Mouse (Mus musculus): ENCODE data around the gene Car14. TPM values are rescaled to one million over a fixed set of nuclear protein-coding genes. Genes with fewer than 3 reads are reported as not detected.
A peak's percentile ranks its signal among the peaks of the same experiment; 100 is the strongest.
"Not testable (repeated sequence)": the region's sequence is repeated elsewhere in the genome, so short reads cannot be mapped to it uniquely, and the experiment has no call there.

Gene Car14
- polyA plus RNA-seq, 1 experiment = not detected

DNA sequence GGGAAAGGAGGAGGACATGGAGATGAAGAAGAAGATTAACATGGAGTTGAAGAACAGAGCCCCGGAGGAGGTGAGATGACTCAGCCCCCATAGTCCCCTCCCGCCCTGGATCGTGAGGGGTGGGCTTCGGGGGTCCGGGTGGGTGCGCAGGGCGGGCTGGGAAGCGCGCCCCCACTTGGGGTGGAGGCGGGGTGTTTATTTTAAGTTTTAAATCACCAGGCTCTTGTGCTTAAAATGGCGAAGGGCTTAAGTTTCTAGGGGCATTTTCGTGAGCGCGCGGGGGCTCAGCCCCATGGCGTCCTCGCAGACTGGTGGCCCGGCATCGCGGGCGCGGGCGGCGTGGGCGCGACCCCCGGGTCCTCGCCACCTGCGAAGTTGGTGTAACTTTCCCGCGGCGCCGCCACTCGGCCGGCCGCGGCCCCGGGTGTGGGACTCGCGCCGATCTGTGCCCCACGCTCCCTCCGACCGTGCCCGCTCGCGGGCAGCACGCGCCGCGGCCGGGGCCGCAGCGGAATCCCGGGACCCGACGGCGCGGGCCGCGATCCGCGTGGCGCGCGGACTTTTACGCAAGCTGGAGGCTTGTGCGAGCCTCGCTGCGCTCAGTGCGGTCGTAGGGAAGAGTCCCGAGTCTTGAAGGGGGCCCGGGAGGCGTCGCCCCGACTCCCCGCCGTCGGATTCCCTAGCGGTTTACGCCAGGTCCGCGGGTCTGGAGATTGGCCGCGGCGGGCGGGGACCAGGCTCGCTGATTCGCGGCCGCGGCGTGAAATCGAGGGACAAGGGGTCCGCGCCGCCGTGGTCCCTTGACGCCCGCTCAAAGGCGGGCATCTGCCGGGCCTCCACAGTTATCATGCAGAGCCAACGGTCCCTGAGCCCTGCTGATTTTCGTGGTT, 25.3 kb upstream of the Car14 start:
- Histone ChIP-seq H3K4me3 (replicated peaks) (peak overlapping the region; percentile 97), H3K4me1 (ENCODE audit: control insufficient read depth) (peaks cover 35% of the 10 kb centered on the region), H3K9me3 (ENCODE audit: control insufficient read depth, low read length) (no peaks in the 10 kb centered on the region), H3K27me3 (ENCODE audit: control insufficient read depth) (no peaks in the 10 kb centered on the region), H3K36me3 (ENCODE audit: control insufficient read depth) (peaks cover 33% of the 10 kb centered on the region)
- TF ChIP-seq TAL1 (IDR thresholded peaks at IDR 0.05; ENCODE audit: low read length) (no peak), GATA1 (IDR thresholded peaks at IDR 0.05; ENCODE audit: low read length) (no peak)

DNA sequence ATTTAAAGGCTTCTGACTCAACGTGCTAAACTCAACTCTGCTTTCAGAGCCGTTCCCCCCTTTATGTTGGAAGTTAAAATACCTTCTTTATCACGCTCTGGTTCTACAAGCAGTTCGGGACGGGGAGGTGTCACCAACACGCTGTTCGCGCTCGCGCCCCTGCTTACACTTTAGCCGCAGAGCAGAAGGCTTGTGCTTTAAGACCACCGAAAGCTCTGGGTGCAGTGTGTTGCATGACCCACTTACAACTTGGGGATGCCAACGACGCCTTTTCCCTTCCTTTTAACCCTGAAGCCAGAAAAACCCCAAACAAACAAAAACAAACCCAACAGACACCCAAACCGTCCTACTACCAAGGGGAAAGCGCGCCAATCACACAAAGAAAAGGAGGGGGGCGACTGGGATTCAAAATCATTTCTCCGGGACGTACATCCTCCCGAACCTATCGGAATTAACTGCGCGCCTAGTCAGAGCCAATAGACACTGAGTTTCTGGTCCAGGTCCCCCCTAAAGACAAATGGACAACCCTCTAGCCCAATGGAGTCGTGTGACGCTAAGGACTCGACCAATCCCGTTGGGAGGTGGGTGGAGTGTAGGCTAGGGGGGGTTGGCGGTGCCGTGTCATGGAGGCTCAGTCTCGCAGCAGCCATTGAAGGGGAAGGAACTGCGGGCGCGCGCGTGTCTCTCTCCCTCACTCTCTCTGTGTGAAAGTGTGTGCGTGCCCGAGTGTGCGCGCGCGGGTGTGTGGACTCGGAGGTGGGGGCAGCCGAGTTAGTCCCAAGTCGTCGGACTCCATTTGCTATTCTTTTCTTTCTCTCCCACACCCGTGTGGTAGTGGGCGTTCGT, 24.4 kb upstream of the Car14 start, which contains the start of gene Anp32e:
TSS of gene Anp32e (plus strand) at position 589 of the 846 bp plus-strand sequence.
- H3K9me3 ChIP-seq (ENCODE audit: control insufficient read depth, low read length) = no peaks in the 10 kb centered on the region
- H3K4me3 ChIP-seq (replicated peaks) = peak within 1 kb of the TSS; percentile 97
- TF ChIP-seq TAL1 (IDR thresholded peaks at IDR 0.05; ENCODE audit: low read length) = no peak
- no peak for TF ChIP-seq GATA1 (IDR thresholded peaks at IDR 0.05; ENCODE audit: low read length)
- H3K36me3 ChIP-seq (ENCODE audit: control insufficient read depth) = peaks cover 24% of the 10 kb centered on the region
- no peaks in the 10 kb centered on the region for H3K27me3 ChIP-seq (ENCODE audit: control insufficient read depth)
- H3K4me1 ChIP-seq (ENCODE audit: control insufficient read depth) = peaks cover 34% of the 10 kb centered on the region

DNA sequence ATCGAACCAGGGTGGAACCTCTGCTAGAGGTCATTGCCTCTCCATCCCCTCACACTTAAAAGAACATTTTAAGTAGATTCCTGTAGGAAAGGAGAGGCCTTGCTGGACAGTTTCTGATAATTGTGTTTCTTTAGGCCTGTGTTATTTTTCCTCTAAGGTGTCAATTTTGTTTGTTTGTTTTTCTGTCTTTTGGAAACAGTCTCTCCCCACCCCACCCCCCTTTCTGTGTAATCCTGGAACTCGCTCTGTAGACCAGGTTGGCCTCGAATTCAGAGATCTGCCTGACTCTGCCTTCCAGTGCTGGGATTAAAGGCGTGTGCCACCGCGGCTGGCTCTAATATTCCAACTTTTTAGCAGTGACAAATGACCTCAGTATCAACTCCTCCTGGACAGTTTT, 23.8 kb upstream of the Car14 start:
- TF ChIP-seq TAL1 (IDR thresholded peaks at IDR 0.05; ENCODE audit: low read length) (no peak), GATA1 (IDR thresholded peaks at IDR 0.05; ENCODE audit: low read length) (no peak)
- H3K4me3 ChIP-seq (replicated peaks) = peak overlapping the region; percentile 97
- peaks cover 33% of the 10 kb centered on the region for H3K4me1 ChIP-seq (ENCODE audit: control insufficient read depth)
- H3K36me3 ChIP-seq (ENCODE audit: control insufficient read depth) = peaks cover 17% of the 10 kb centered on the region
- no peaks in the 10 kb centered on the region for H3K9me3 ChIP-seq (ENCODE audit: control insufficient read depth, low read length)
- no peaks in the 10 kb centered on the region for H3K27me3 ChIP-seq (ENCODE audit: control insufficient read depth)

GRCm38 (mm10) chr3:95925087-95925486, 20.6 kb upstream of the Car14 start:
- H3K4me3 ChIP-seq (replicated peaks) = no peak overlapping the region
- no peaks in the 10 kb centered on the region for H3K9me3 ChIP-seq (ENCODE audit: control insufficient read depth, low read length)
- H3K36me3 ChIP-seq (ENCODE audit: control insufficient read depth) = no peaks in the 10 kb centered on the region; the same call in 1 of the 2 replicates
- peaks cover 15% of the 10 kb centered on the region for H3K4me1 ChIP-seq (ENCODE audit: control insufficient read depth)
- TF ChIP-seq GATA1 (IDR thresholded peaks at IDR 0.05; ENCODE audit: low read length) = no peak
- TF ChIP-seq TAL1 (IDR thresholded peaks at IDR 0.05; ENCODE audit: low read length) = no peak
- no peaks in the 10 kb centered on the region for H3K27me3 ChIP-seq (ENCODE audit: control insufficient read depth)

- no peaks in the 10 kb centered on the region for H3K9me3 ChIP-seq (ENCODE audit: control insufficient read depth, low read length)
- no peak for TF ChIP-seq GATA1 (IDR thresholded peaks at IDR 0.05; ENCODE audit: low read length)
- TF ChIP-seq TAL1 (IDR thresholded peaks at IDR 0.05; ENCODE audit: low read length) = no peak
- no peak overlapping the region for H3K4me3 ChIP-seq (replicated peaks)
- H3K36me3 ChIP-seq (ENCODE audit: control insufficient read depth) = no peaks in the 10 kb centered on the region; the same call in 1 of the 2 replicates
- H3K27me3 ChIP-seq (ENCODE audit: control insufficient read depth) = no peaks in the 10 kb centered on the region; the same call in 1 of the 2 replicates
- H3K4me1 ChIP-seq (ENCODE audit: control insufficient read depth) = peaks cover 15% of the 10 kb centered on the region
Observed at GRCm38 (mm10) chr3:95924185-95924584, 19.7 kb upstream of the Car14 start.

GRCm38 (mm10) chr3:95923429-95923828, 18.9 kb upstream of the Car14 start:
- H3K9me3 ChIP-seq (ENCODE audit: control insufficient read depth, low read length); H3K27me3 ChIP-seq (ENCODE audit: control insufficient read depth); H3K4me3 ChIP-seq (replicated peaks); H3K36me3 ChIP-seq (ENCODE audit: control insufficient read depth): not testable (repeated sequence)
- peaks cover 12% of the 10 kb centered on the region for H3K4me1 ChIP-seq (ENCODE audit: control insufficient read depth)

GRCm38 (mm10) chr3:95920532-95920931, 16.0 kb upstream of the Car14 start:
- H3K36me3 ChIP-seq (ENCODE audit: control insufficient read depth); H3K27me3 ChIP-seq (ENCODE audit: control insufficient read depth); H3K4me1 ChIP-seq (ENCODE audit: control insufficient read depth); H3K4me3 ChIP-seq (replicated peaks); H3K9me3 ChIP-seq (ENCODE audit: control insufficient read depth, low read length): not testable (repeated sequence)

GRCm38 (mm10) chr3:95916760-95917159, 12.3 kb upstream of the Car14 start:
- peaks cover 8% of the 10 kb centered on the region for H3K27me3 ChIP-seq (ENCODE audit: control insufficient read depth)
- no peak overlapping the region for H3K4me3 ChIP-seq (replicated peaks)
- H3K4me1 ChIP-seq (ENCODE audit: control insufficient read depth) = peaks cover 8% of the 10 kb centered on the region
- no peaks in the 10 kb centered on the region for H3K36me3 ChIP-seq (ENCODE audit: control insufficient read depth)
- no peak for TF ChIP-seq GATA1 (IDR thresholded peaks at IDR 0.05; ENCODE audit: low read length)
- H3K9me3 ChIP-seq (ENCODE audit: control insufficient read depth, low read length) = no peaks in the 10 kb centered on the region

DNA sequence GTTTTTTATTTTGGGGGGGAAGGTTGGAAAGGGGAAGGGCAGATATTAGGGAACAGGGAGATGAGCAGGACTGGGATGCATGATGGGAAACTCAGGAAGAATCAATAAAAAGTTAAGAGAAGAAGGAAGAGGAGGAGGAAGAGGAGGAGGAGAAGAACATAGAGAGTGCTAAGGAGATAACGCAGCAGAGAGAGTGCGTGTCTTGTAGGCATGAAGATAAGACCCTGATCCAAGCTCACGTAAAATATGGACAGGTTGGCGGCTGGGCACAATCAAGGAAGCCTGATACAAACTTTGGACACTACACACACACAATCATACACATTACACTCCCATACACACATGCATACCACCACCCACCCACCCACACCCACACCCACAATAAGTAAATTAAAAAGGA, 10.2 kb upstream of the Car14 start:
- Histone ChIP-seq H3K4me3 (replicated peaks) (no peak overlapping the region), H3K4me1 (ENCODE audit: control insufficient read depth) (peaks cover 7% of the 10 kb centered on the region), H3K9me3 (ENCODE audit: control insufficient read depth, low read length) (no peaks in the 10 kb centered on the region), H3K27me3 (ENCODE audit: control insufficient read depth) (peaks cover 12% of the 10 kb centered on the region), H3K36me3 (ENCODE audit: control insufficient read depth) (no peaks in the 10 kb centered on the region)
- TF ChIP-seq GATA1 (IDR thresholded peaks at IDR 0.05; ENCODE audit: low read length) = no peak
- TF ChIP-seq TAL1 (IDR thresholded peaks at IDR 0.05; ENCODE audit: low read length) = no peak
